Mouse (Mus musculus) embryonic fibroblast, embryonic 13.5 days (primary cell): ENCODE measurements around the gene Rab6b.

Experiments used
- CTCF ChIP-seq: IDR thresholded peaks from 2 replicates; pipeline ENCODE4 v1.5.1; 2011; ENCODE audit warnings: mild to moderate bottlenecking, control low read depth, low read length, moderate library complexity, borderline replicate concordance; ENCODE audit not compliant: insufficient read depth
- POLR2A ChIP-seq: IDR thresholded peaks from 2 replicates; pipeline ENCODE4 v1.6.1; 2011; ENCODE audit warnings: low read depth, mild to moderate bottlenecking, control low read depth, low read length, moderate library complexity

- TF ChIP-seq CTCF (no peak), POLR2A (no peak)
Measured at GRCm38 (mm10) chr9:103066845-103067244, 44.7 kb upstream of the Rab6b start.
